Mouse (Mus musculus): ENCODE data around the gene Chic2. TPM values are rescaled to one million over a fixed set of nuclear protein-coding genes. Genes with fewer than 3 reads are reported as not detected.

The Chic2 gene
- polyA plus RNA-seq, 1 experiment: 22.0 TPM

- Histone ChIP-seq H3K79me3 (ENCODE audit: low read depth) (no peaks in the 10 kb centered on the region), H3ac (ENCODE audit: control insufficient read depth, insufficient read length, low read depth) (no peak overlapping the region), H3K36me3 (ENCODE audit: control insufficient read depth, insufficient read depth) (no peaks in the 10 kb centered on the region), H3K27me3 (ENCODE audit: control insufficient read depth, insufficient read depth, insufficient read length) (peaks cover 65% of the 10 kb centered on the region), H3K79me2 (ENCODE audit: control insufficient read depth, insufficient read depth) (no peaks in the 10 kb centered on the region), H3K4me3 (ENCODE audit: insufficient read depth, poor library complexity, severe bottlenecking) (no peak overlapping the region)
- TF ChIP-seq MYOD1 (IDR thresholded peaks at IDR 0.05; ENCODE audit: control insufficient read depth, insufficient read length, low read depth) (no peak), FOSL1 (IDR thresholded peaks at IDR 0.05; ENCODE audit: insufficient read depth, low read length, poor library complexity, severe bottlenecking) (no peak), CTCF (IDR thresholded peaks at IDR 0.05; ENCODE audit: control insufficient read depth, insufficient read depth, insufficient read length) (no peak), CEBPB (IDR thresholded peaks at IDR 0.05; ENCODE audit: low read depth) (no peak), MYOG (IDR thresholded peaks at IDR 0.05; ENCODE audit: control insufficient read depth, extremely low read depth, insufficient read length) (no peak), MAX (IDR thresholded peaks at IDR 0.05) (no peak), USF1 (IDR thresholded peaks at IDR 0.05; ENCODE audit: low read depth) (no peak)
These were observed 39.2 kb upstream of the Chic2 start for GRCm38 (mm10) chr5:75083591-75084392.

- Histone ChIP-seq H3K79me2 (ENCODE audit: control insufficient read depth, insufficient read depth) (no peaks in the 10 kb centered on the region), H3K79me3 (ENCODE audit: low read depth) (no peaks in the 10 kb centered on the region), H3K36me3 (ENCODE audit: control insufficient read depth, insufficient read depth) (no peaks in the 10 kb centered on the region), H3K27me3 (ENCODE audit: control insufficient read depth, insufficient read depth, insufficient read length) (peaks cover 72% of the 10 kb centered on the region), H3ac (ENCODE audit: control insufficient read depth, insufficient read length, low read depth) (no peak overlapping the region), H3K4me3 (ENCODE audit: insufficient read depth, poor library complexity, severe bottlenecking) (no peak overlapping the region)
- TF ChIP-seq FOSL1 (IDR thresholded peaks at IDR 0.05; ENCODE audit: insufficient read depth, low read length, poor library complexity, severe bottlenecking): no peak
- no peak for TF ChIP-seq CEBPB (IDR thresholded peaks at IDR 0.05; ENCODE audit: low read depth)
- no peak for TF ChIP-seq CTCF (IDR thresholded peaks at IDR 0.05; ENCODE audit: control insufficient read depth, insufficient read depth, insufficient read length)
- TF ChIP-seq MYOD1 (IDR thresholded peaks at IDR 0.05; ENCODE audit: control insufficient read depth, insufficient read length, low read depth): no peak
- no peak for TF ChIP-seq USF1 (IDR thresholded peaks at IDR 0.05; ENCODE audit: low read depth)
- no peak for TF ChIP-seq MAX (IDR thresholded peaks at IDR 0.05)
- no peak for TF ChIP-seq MYOG (IDR thresholded peaks at IDR 0.05; ENCODE audit: control insufficient read depth, extremely low read depth, insufficient read length)
These were observed 38.5 kb upstream of the Chic2 start for GRCm38 (mm10) chr5:75083061-75083460.

GRCm38 (mm10) chr5:75082439-75082838 lies 37.9 kb upstream of the Chic2 start:
- Histone ChIP-seq H3K27me3 (ENCODE audit: control insufficient read depth, insufficient read depth, insufficient read length) (peaks cover 74% of the 10 kb centered on the region), H3K4me3 (ENCODE audit: insufficient read depth, poor library complexity, severe bottlenecking) (no peak overlapping the region), H3K79me2 (ENCODE audit: control insufficient read depth, insufficient read depth) (no peaks in the 10 kb centered on the region), H3K79me3 (ENCODE audit: low read depth) (no peaks in the 10 kb centered on the region), H3ac (ENCODE audit: control insufficient read depth, insufficient read length, low read depth) (no peak overlapping the region), H3K36me3 (ENCODE audit: control insufficient read depth, insufficient read depth) (no peaks in the 10 kb centered on the region)
- TF ChIP-seq USF1 (IDR thresholded peaks at IDR 0.05; ENCODE audit: low read depth): no peak
- no peak for TF ChIP-seq MYOG (IDR thresholded peaks at IDR 0.05; ENCODE audit: control insufficient read depth, extremely low read depth, insufficient read length)
- no peak for TF ChIP-seq CEBPB (IDR thresholded peaks at IDR 0.05; ENCODE audit: low read depth)
- TF ChIP-seq CTCF (IDR thresholded peaks at IDR 0.05; ENCODE audit: control insufficient read depth, insufficient read depth, insufficient read length): no peak
- no peak for TF ChIP-seq FOSL1 (IDR thresholded peaks at IDR 0.05; ENCODE audit: insufficient read depth, low read length, poor library complexity, severe bottlenecking)
- TF ChIP-seq MAX (IDR thresholded peaks at IDR 0.05): no peak
- TF ChIP-seq MYOD1 (IDR thresholded peaks at IDR 0.05; ENCODE audit: control insufficient read depth, insufficient read length, low read depth): no peak

GRCm38 (mm10) chr5:75079564-75079963 lies 35.0 kb upstream of the Chic2 start:
- H3ac ChIP-seq (ENCODE audit: control insufficient read depth, insufficient read length, low read depth): no peak overlapping the region
- H3K27me3 ChIP-seq (ENCODE audit: control insufficient read depth, insufficient read depth, insufficient read length): peaks cover 86% of the 10 kb centered on the region
- TF ChIP-seq FOSL1 (IDR thresholded peaks at IDR 0.05; ENCODE audit: insufficient read depth, low read length, poor library complexity, severe bottlenecking) (no peak), USF1 (IDR thresholded peaks at IDR 0.05; ENCODE audit: low read depth) (peak; percentile 61), MYOD1 (IDR thresholded peaks at IDR 0.05; ENCODE audit: control insufficient read depth, insufficient read length, low read depth) (no peak), CEBPB (IDR thresholded peaks at IDR 0.05; ENCODE audit: low read depth) (no peak)
- no peaks in the 10 kb centered on the region for H3K36me3 ChIP-seq (ENCODE audit: control insufficient read depth, insufficient read depth)
- H3K79me3 ChIP-seq (ENCODE audit: low read depth): no peaks in the 10 kb centered on the region
- H3K4me3 ChIP-seq (ENCODE audit: insufficient read depth, poor library complexity, severe bottlenecking): no peak overlapping the region
- H3K79me2 ChIP-seq (ENCODE audit: control insufficient read depth, insufficient read depth): no peaks in the 10 kb centered on the region

GRCm38 (mm10) chr5:75077051-75077380 lies 32.4 kb upstream of the Chic2 start:
- Histone ChIP-seq H3K79me3 (ENCODE audit: low read depth) (no peaks in the 10 kb centered on the region), H3K27me3 (ENCODE audit: control insufficient read depth, insufficient read depth, insufficient read length) (peaks cover 87% of the 10 kb centered on the region), H3K36me3 (ENCODE audit: control insufficient read depth, insufficient read depth) (no peaks in the 10 kb centered on the region), H3ac (ENCODE audit: control insufficient read depth, insufficient read length, low read depth) (no peak overlapping the region), H3K79me2 (ENCODE audit: control insufficient read depth, insufficient read depth) (no peaks in the 10 kb centered on the region), H3K4me3 (ENCODE audit: insufficient read depth, poor library complexity, severe bottlenecking) (no peak overlapping the region)
- TF ChIP-seq MAX (IDR thresholded peaks at IDR 0.05) (no peak), FOSL1 (IDR thresholded peaks at IDR 0.05; ENCODE audit: insufficient read depth, low read length, poor library complexity, severe bottlenecking) (no peak), MYOD1 (IDR thresholded peaks at IDR 0.05; ENCODE audit: control insufficient read depth, insufficient read length, low read depth) (no peak), CEBPB (IDR thresholded peaks at IDR 0.05; ENCODE audit: low read depth) (no peak), CTCF (IDR thresholded peaks at IDR 0.05; ENCODE audit: control insufficient read depth, insufficient read depth, insufficient read length) (no peak), MYOG (IDR thresholded peaks at IDR 0.05; ENCODE audit: control insufficient read depth, extremely low read depth, insufficient read length) (no peak), USF1 (IDR thresholded peaks at IDR 0.05; ENCODE audit: low read depth) (no peak)

Data from C2C12 (cell line).